Mouse (Mus musculus) limb, embryonic 14.5 days (tissue): ENCODE data around the gene Uts2. TPM values are rescaled to one million over a fixed set of nuclear protein-coding genes. Genes with fewer than 3 reads are reported as not detected.

ENCODE experiments used
- ATAC-seq: fragments of 200-750 bp; cut with Nextera tagmentation; 2 replicates; pipeline ENCODE4 v1.8.0; 2017; ENCODE audit warnings: low read depth, moderate number of reproducible peaks, moderate TSS enrichment; ENCODE audit not compliant: low FRiP score
- DNase-seq: peaks from one replicate; pipeline ENCODE4 v3.0.0-alpha.2; 2015; ENCODE audit warnings: low spot score
- H3K27ac ChIP-seq: fragments of 300-500 bp; sonication (generic); replicated peaks from 2 replicates; pipeline ENCODE4 v1.5.1; 2014; ENCODE audit warnings: low read depth, mild to moderate bottlenecking, low read length, moderate library complexity, mixed read lengths
- H3K27me3 ChIP-seq: fragments of 300-500 bp; sonication (generic); 2 replicates; pipeline ENCODE4 v1.6.1; 2014; ENCODE audit warnings: low read length, mixed read lengths; ENCODE audit not compliant: control insufficient read depth, insufficient read depth
- H3K36me3 ChIP-seq: fragments of 300-500 bp; sonication (generic); 2 replicates; pipeline ENCODE4 v1.6.1; 2014; ENCODE audit warnings: mild to moderate bottlenecking, low read length, moderate library complexity, mixed read lengths; ENCODE audit not compliant: control insufficient read depth, insufficient read depth
- H3K4me1 ChIP-seq: fragments of 300-500 bp; sonication (generic); 2 replicates; pipeline ENCODE4 v1.6.1; 2014; ENCODE audit warnings: antibody characterized with exemption, low read length, mixed read lengths; ENCODE audit not compliant: control insufficient read depth, insufficient read depth
- H3K4me2 ChIP-seq: fragments of 300-500 bp; sonication (generic); replicated peaks from 2 replicates; pipeline ENCODE4 v1.6.1; 2014; ENCODE audit warnings: low read depth, mild to moderate bottlenecking, low read length, moderate library complexity; ENCODE audit not compliant: severe bottlenecking
- H3K4me3 ChIP-seq: fragments of 300-500 bp; sonication (generic); replicated peaks from 2 replicates; pipeline ENCODE4 v1.5.1; 2014; ENCODE audit warnings: low read length
- H3K9ac ChIP-seq: fragments of 300-500 bp; sonication (generic); 2 replicates; pipeline ENCODE4 v1.6.1; 2014; ENCODE audit warnings: mild to moderate bottlenecking, low read depth, low read length, moderate library complexity; ENCODE audit not compliant: severe bottlenecking
- H3K9me3 ChIP-seq: fragments of 300-500 bp; sonication (generic); 2 replicates; pipeline ENCODE4 v1.6.1; 2016; ENCODE audit warnings: low read length; ENCODE audit not compliant: control insufficient read depth
- POLR2A ChIP-seq: fragments of 200-500 bp; IDR thresholded peaks from 2 replicates; pipeline ENCODE4 v1.8.0; 2012; ENCODE audit warnings: inconsistent platforms, mild to moderate bottlenecking, moderate library complexity, borderline replicate concordance; ENCODE audit not compliant: insufficient read depth, insufficient read length; ENCODE audit errors: extremely low read depth
- WGBS: fragments of 180-500 bp; shearing (Covaris S2); extraction: QIAGEN DNeasy Blood & Tissue Kit; methylation state at CpG from one replicate; pipeline ENCODE4 v1.1.7; 2014; 5-methylcytosine and 5-hydroxymethylcytosine counted together
- polyA plus RNA-seq, 2 experiments: library from polyadenylated mRNA; depleted of rRNA in 1 of 2; stranded (reverse) in 1 of 2; unstranded in 1 of 2; fragments of >200 nt; fragmentation: Nextera tagmentation in 1 of 2; extraction: Ambion mirVana in 1 of 2; gene quantifications; 2 replicates each; pipeline versions ENCODE4 v1.2.1 to v1.2.3; 2012 to 2014

Gene Uts2
- polyA plus RNA-seq, 2 experiments = not detected

- no peak for TF ChIP-seq POLR2A
- no peak overlapping the region for H3K4me2 ChIP-seq
- H3K9me3 ChIP-seq = no peaks in the 10 kb centered on the region
- H3K27ac ChIP-seq = no peak overlapping the region
- no peaks in the 10 kb centered on the region for H3K4me1 ChIP-seq
- H3K27me3 ChIP-seq = no peaks in the 10 kb centered on the region
- no peaks in the 10 kb centered on the region for H3K36me3 ChIP-seq
- ATAC-seq (no peak), DNase-seq (no peak)
- H3K9ac ChIP-seq = no peak overlapping the region
- WGBS = 50% methylated on average over 6 of the region's 6 CpGs
- no peak overlapping the region for H3K4me3 ChIP-seq
These were observed 34.7 kb upstream of the Uts2 start for GRCm38 (mm10) chr4:150962231-150962630.

DNA sequence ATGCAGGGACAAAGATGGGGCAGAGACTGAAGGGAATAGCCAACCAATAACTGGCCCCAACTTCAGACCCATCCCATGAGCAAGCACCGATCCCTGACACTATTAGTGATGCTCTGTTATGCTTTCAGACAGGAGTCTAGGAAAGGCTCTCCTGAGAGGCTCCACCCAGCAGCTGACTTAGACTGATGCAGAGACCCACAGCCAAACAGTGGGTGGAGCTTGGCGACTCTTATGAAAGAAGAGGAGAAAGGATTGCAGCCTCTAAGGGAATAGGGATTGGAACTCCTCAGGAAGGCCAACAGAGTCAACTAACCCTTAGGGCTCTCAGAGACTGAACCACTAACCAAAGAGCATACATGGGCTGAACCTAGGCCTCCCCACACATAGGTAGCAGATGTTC, 33.2 kb upstream of the Uts2 start:
- Histone ChIP-seq H3K4me1 (no peaks in the 10 kb centered on the region), H3K27ac (no peak overlapping the region), H3K27me3 (no peaks in the 10 kb centered on the region), H3K9ac (no peak overlapping the region), H3K4me3 (no peak overlapping the region), H3K4me2 (no peak overlapping the region), H3K9me3 (no peaks in the 10 kb centered on the region), H3K36me3 (no peaks in the 10 kb centered on the region)
- DNase-seq (peak; percentile 4), ATAC-seq (no peak)
- 65% methylated on average over 2 of the region's 2 CpGs for WGBS
- TF ChIP-seq POLR2A = no peak

DNA sequence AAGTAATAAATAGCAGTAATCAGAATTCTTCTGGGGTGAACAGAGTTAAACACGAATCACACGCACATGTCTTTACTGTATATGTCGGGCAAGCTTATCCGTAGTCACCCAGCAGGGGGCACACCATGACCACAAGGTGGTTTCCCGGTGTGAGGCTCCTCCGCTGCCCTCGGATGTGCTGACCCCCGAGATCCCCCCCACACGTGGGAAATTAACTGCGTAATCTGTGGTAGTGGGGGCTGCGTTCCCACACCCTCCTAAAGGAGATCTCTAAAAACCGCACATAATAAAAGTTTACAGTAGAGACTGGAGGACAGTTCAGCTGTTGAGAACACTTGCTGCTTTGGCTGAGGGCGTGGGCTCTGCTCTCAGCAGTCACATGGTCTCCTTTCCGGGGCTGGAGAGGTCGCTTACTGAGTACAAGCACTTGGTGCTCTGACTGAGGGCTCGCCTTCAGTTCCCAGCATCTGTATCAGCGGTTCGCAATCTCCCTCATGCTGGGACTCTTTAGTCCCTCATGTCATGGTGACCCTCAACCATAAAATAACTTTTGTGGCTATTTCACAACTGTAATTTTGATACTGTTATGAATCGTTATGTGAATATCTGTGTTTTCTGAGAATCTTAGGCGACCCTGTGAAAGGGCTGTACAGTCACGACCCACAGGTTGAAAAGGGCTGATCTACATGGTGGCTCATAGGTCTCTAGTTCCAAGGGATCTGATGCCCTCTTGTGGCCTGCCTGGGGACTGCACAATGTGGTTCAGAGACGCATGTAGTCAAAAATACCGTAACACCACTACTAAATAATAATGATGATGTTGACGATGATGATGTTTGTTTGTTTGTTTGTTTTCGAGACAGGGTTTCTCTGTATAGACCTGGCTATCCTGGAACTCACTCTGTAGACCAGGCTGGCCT, 32.0 kb upstream of the Uts2 start:
- peak; percentile 63; the same call in 1 of the 2 replicates for ATAC-seq
- no peak overlapping the region; the same call in 1 of the 2 replicates for H3K4me3 ChIP-seq
- peak; percentile 84 for DNase-seq
- H3K27me3 ChIP-seq = no peaks in the 10 kb centered on the region
- H3K9ac ChIP-seq = no peak overlapping the region
- no peaks in the 10 kb centered on the region for H3K36me3 ChIP-seq
- peak overlapping the region; percentile 42 for H3K4me2 ChIP-seq
- H3K27ac ChIP-seq = no peak overlapping the region
- no peaks in the 10 kb centered on the region for H3K4me1 ChIP-seq
- no peak for TF ChIP-seq POLR2A
- no peaks in the 10 kb centered on the region for H3K9me3 ChIP-seq
- WGBS = 13% methylated on average over 24 of the region's 25 CpGs

DNA sequence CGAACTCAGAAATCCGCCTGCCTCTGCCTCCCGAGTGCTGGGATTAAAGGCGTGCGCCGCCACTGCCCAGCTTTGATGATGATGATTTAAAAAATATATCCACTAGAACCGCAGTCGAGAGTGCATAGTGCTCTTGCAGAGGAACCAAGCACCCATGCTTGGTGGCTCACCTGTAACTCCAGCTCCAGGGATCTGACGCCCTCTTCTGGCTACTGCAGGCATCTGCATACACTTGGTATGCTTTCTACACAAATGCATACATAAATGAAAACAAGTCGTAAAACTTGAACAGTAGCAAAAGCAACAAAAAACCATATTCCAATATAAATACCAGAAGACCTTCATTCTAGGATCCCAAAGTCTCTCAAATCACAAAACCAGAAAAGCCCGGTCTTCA, 31.3 kb upstream of the Uts2 start:
- Histone ChIP-seq H3K4me3 (no peak overlapping the region), H3K27me3 (no peaks in the 10 kb centered on the region), H3K4me2 (no peak overlapping the region), H3K36me3 (no peaks in the 10 kb centered on the region), H3K9me3 (no peaks in the 10 kb centered on the region), H3K27ac (no peak overlapping the region), H3K4me1 (no peaks in the 10 kb centered on the region), H3K9ac (no peak overlapping the region)
- DNase-seq (no peak), ATAC-seq (no peak)
- WGBS = 68% methylated on average over 11 of the region's 11 CpGs
- no peak for TF ChIP-seq POLR2A

DNA sequence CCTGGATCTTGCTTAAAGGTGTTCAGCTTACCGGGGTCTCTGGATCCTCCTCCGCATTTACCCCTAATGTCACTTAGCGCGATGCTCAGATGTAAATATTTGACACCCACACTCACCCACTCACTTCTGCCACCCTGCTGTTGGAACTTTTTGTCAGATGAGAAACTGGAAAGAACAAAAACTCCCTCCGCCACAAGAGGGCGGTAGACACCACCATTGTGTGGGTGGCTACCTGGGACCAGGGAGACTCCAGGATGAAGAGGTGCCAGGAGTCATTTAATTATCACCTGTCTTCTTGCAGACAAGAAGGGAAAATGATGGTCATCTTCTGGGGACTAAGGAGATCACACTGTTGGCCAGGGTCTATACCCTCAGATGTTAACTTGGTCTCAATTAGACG, 30.3 kb upstream of the Uts2 start:
- H3K36me3 ChIP-seq = no peaks in the 10 kb centered on the region
- no peak overlapping the region for H3K4me3 ChIP-seq
- ATAC-seq (no peak), DNase-seq (peak; percentile 22)
- no peaks in the 10 kb centered on the region for H3K27me3 ChIP-seq
- H3K4me2 ChIP-seq = no peak overlapping the region
- no peak overlapping the region for H3K27ac ChIP-seq
- no peak for TF ChIP-seq POLR2A
- no peaks in the 10 kb centered on the region for H3K9me3 ChIP-seq
- WGBS = 14% methylated on average over 7 of the region's 7 CpGs
- H3K9ac ChIP-seq = no peak overlapping the region
- H3K4me1 ChIP-seq = no peaks in the 10 kb centered on the region
